Mouse (Mus musculus): ENCODE measurements around the gene Zfp697. TPM values are rescaled to one million over a fixed set of nuclear protein-coding genes. Genes with fewer than 3 reads are reported as not detected.

The Zfp697 gene
- 2.0 and 2.5 TPM in 2 replicates for polyA plus RNA-seq (2012; rRNA removed)

GRCm38 (mm10) chr3:98382246-98382939 lies at the start of gene Zfp697:
Zfp697 (plus strand) TSS chr3:98382461.

GRCm38 (mm10) chr3:98339706-98340109 lies 42.6 kb upstream of the Zfp697 start, which contains the start of gene Phgdh:
Phgdh (minus strand) TSS chr3:98339990.

DNA sequence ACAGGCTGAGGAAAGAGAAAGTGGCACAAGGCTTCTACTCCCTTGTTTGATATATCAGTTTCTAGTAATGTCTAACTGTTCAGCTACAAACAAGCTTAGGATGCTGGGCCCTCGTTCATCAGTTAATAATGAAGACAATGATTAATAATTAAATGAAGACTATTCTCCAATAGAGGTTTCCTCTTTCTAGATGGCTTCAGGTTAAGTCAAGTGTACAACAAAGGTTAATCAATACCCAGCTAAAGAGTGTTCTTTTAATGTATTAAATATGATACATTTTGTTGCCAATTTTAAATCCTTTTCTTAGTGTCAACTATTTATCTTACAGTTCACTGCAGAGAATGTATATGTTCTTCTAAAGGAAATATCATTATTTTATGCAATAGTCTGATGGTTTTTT lies 74.8 kb downstream of the Zfp697 start, which contains the start of gene Gm4450:
Gene Gm4450 (minus strand): TSS at position 101 of the 400 bp plus-strand sequence.

GRCm38 (mm10) chr3:98510414-98510813 lies 128.2 kb downstream of the Zfp697 start, which contains the start of gene Hsd3b4:
Hsd3b4 (minus strand) TSS chr3:98510514.

DNA sequence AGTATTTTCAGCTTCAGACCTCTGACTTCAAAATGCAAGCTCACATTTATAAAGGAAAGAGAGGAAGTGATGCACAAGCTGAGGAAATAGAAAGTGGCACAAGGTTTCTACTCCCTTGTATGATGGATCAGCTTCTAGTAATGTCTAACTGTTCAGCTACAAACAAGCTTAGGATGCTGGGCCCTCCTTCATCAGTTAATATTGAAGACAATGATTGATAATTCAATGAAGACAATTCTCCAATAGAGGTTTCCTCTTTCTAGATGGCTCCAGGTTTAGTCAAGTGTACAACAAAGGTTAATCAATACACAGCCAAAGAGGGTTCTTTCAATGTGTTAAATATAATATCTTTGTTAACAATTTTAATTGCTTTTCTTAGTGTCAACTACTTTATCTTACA lies 206.4 kb downstream of the Zfp697 start, which contains the start of gene Gm10681:
Gene Gm10681 (minus strand): TSS at position 101 of the 400 bp plus-strand sequence.

DNA sequence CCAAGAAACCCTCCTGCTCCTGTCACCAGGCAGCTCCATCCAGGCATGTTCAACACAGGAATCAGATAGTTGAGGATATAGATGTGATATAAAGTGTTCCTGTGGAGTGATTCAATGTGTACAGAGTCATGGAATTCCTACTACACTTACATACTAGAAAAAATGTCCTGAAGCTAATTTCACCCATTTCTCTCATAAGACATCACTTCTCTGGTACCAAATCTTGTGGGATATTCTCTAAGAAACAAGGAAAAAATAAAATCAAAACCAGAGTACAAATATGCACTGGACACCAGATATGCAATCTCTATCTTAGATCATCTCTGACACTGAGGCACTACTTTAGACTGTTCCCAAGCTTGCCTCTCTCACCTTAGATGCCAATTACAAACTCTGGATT lies 247.9 kb downstream of the Zfp697 start, which contains the start of gene Hsd3b5:
Gene Hsd3b5 (minus strand): TSS at position 101 of the 400 bp plus-strand sequence.

GRCm38 (mm10) chr3:98724376-98724775 lies 342.1 kb downstream of the Zfp697 start, which contains the start of gene Hsd3b2:
Hsd3b2 (minus strand) TSS chr3:98724543.

Other genes starting within 250 kb of the Zfp697 start
- not detected in 2 replicates for gene Adam30, start 221.8 kb upstream of the Zfp697 start, polyA plus RNA-seq (2012; rRNA removed)
- gene Reg4, start 160.3 kb upstream of the Zfp697 start, polyA plus RNA-seq (2012; rRNA removed) = 102 and 141 TPM in 2 replicates
- gene Hmgcs2, start 102.0 kb upstream of the Zfp697 start, polyA plus RNA-seq (2012; rRNA removed) = 212 and 256 TPM in 2 replicates
- 22.0 and 29.5 TPM in 2 replicates for gene Phgdh, start 42.5 kb upstream of the Zfp697 start, polyA plus RNA-seq (2012; rRNA removed)
- not detected in 2 replicates for gene Gm4450, start 74.7 kb downstream of the Zfp697 start, polyA plus RNA-seq (2012; rRNA removed)
- gene Hsd3b4, start 128.1 kb downstream of the Zfp697 start, polyA plus RNA-seq (2012; rRNA removed) = not detected in 2 replicates
- gene Gm10681, start 206.3 kb downstream of the Zfp697 start, polyA plus RNA-seq (2012; rRNA removed) = not detected in 2 replicates
- gene Hsd3b5, start 247.8 kb downstream of the Zfp697 start, polyA plus RNA-seq (2012; rRNA removed) = not detected in 2 replicates